Mouse (Mus musculus) megakaryocyte, embryonic 14.5 days (primary cell): ENCODE results near the gene Dclre1a. TPM values are rescaled to one million over a fixed set of nuclear protein-coding genes. Genes with fewer than 3 reads are reported as not detected.

Source experiments
- H3K27me3 ChIP-seq: replicated peaks from 2 replicates; pipeline ENCODE3; 2012; ENCODE audit warnings: inconsistent platforms
- H3K36me3 ChIP-seq: replicated peaks from 2 replicates; pipeline ENCODE3; 2012; ENCODE audit warnings: low read length, inconsistent platforms, mixed read lengths
- H3K4me1 ChIP-seq: 2 replicates; pipeline ENCODE4 v1.6.1; 2012; ENCODE audit warnings: inconsistent platforms
- H3K4me3 ChIP-seq: replicated peaks from 2 replicates; pipeline ENCODE3; 2012; ENCODE audit warnings: moderate library complexity, mild to moderate bottlenecking, inconsistent platforms
- H3K9me3 ChIP-seq: 2 replicates; pipeline ENCODE4 v1.6.1; 2012; ENCODE audit warnings: inconsistent platforms
- FLI1 ChIP-seq: IDR thresholded peaks from 2 replicates; pipeline ENCODE4 v1.6.1; 2012; ENCODE audit warnings: low read length, inconsistent platforms, mixed read lengths
- GATA1 ChIP-seq: IDR thresholded peaks from 3 replicates; pipeline ENCODE4 v1.6.1; 2012; ENCODE audit warnings: mixed read lengths, low read length, inconsistent platforms, borderline replicate concordance
- polyA plus RNA-seq: library from polyadenylated mRNA; stranded (reverse); fragments of >175 nt; gene quantifications from 2 replicates; pipeline ENCODE4 v1.2.3, GENCODE M21; 2012; ENCODE audit warnings: low replicate concordance; ENCODE audit not compliant: insufficient read depth

Gene Dclre1a
- 0.75 TPM in 1 of 2 replicates, not detected in the other for polyA plus RNA-seq

- Histone ChIP-seq H3K36me3 (peaks cover 54% of the 10 kb centered on the region), H3K9me3 (no peaks in the 10 kb centered on the region), H3K27me3 (no peaks in the 10 kb centered on the region), H3K4me3 (peak within 1 kb of the TSS; percentile 98), H3K4me1 (peaks cover 47% of the 10 kb centered on the region)
- TF ChIP-seq GATA1 (no peak), FLI1 (no peak)
Observed at GRCm38 (mm10) chr19:56547456-56548229, at the start of gene Dclre1a. Gene Dclre1a (minus strand): TSS chr19:56548222.

- no peak overlapping the region for H3K4me3 ChIP-seq
- no peaks in the 10 kb centered on the region for H3K9me3 ChIP-seq
- no peak for TF ChIP-seq FLI1
- TF ChIP-seq GATA1: no peak
- peaks cover 99% of the 10 kb centered on the region for H3K36me3 ChIP-seq
- peaks cover 23% of the 10 kb centered on the region for H3K4me1 ChIP-seq
- no peaks in the 10 kb centered on the region for H3K27me3 ChIP-seq
Observed at GRCm38 (mm10) chr19:56592472-56592871, 44.5 kb upstream of the Dclre1a start.

GRCm38 (mm10) chr19:56590250-56590649 is 42.2 kb upstream of the Dclre1a start:
- H3K27me3 ChIP-seq: no peaks in the 10 kb centered on the region
- peaks cover 96% of the 10 kb centered on the region for H3K36me3 ChIP-seq
- no peak for TF ChIP-seq FLI1
- no peak for TF ChIP-seq GATA1
- no peaks in the 10 kb centered on the region for H3K9me3 ChIP-seq
- peaks cover 26% of the 10 kb centered on the region for H3K4me1 ChIP-seq
- no peak overlapping the region for H3K4me3 ChIP-seq

GRCm38 (mm10) chr19:56589455-56589854 is 41.4 kb upstream of the Dclre1a start:
- H3K27me3 ChIP-seq: no peaks in the 10 kb centered on the region
- TF ChIP-seq GATA1 (no peak), FLI1 (no peak)
- H3K9me3 ChIP-seq: no peaks in the 10 kb centered on the region
- peaks cover 92% of the 10 kb centered on the region for H3K36me3 ChIP-seq
- H3K4me3 ChIP-seq: no peak overlapping the region
- peaks cover 26% of the 10 kb centered on the region for H3K4me1 ChIP-seq

- peaks cover 26% of the 10 kb centered on the region for H3K4me1 ChIP-seq
- peaks cover 92% of the 10 kb centered on the region for H3K36me3 ChIP-seq
- no peak overlapping the region for H3K4me3 ChIP-seq
- no peaks in the 10 kb centered on the region for H3K27me3 ChIP-seq
- H3K9me3 ChIP-seq: no peaks in the 10 kb centered on the region
- no peak for TF ChIP-seq FLI1
- no peak for TF ChIP-seq GATA1
Observed at GRCm38 (mm10) chr19:56589008-56589407, 41.0 kb upstream of the Dclre1a start.

GRCm38 (mm10) chr19:56588205-56588626 is 40.2 kb upstream of the Dclre1a start:
- peaks cover 30% of the 10 kb centered on the region for H3K4me1 ChIP-seq
- peaks cover 91% of the 10 kb centered on the region for H3K36me3 ChIP-seq
- H3K4me3 ChIP-seq: peak overlapping the region; percentile 56
- no peak for TF ChIP-seq FLI1
- no peak for TF ChIP-seq GATA1
- no peaks in the 10 kb centered on the region for H3K9me3 ChIP-seq
- no peaks in the 10 kb centered on the region for H3K27me3 ChIP-seq

- Histone ChIP-seq H3K36me3 (peaks cover 91% of the 10 kb centered on the region), H3K4me1 (peaks cover 41% of the 10 kb centered on the region), H3K27me3 (no peaks in the 10 kb centered on the region), H3K9me3 (no peaks in the 10 kb centered on the region), H3K4me3 (no peak overlapping the region)
- TF ChIP-seq GATA1: no peak
- TF ChIP-seq FLI1: no peak
Observed at GRCm38 (mm10) chr19:56586320-56586719, 38.3 kb upstream of the Dclre1a start.

- H3K4me1 ChIP-seq: peaks cover 36% of the 10 kb centered on the region
- no peaks in the 10 kb centered on the region for H3K27me3 ChIP-seq
- H3K4me3 ChIP-seq: no peak overlapping the region
- TF ChIP-seq FLI1 (no peak), GATA1 (no peak)
- H3K36me3 ChIP-seq: peaks cover 86% of the 10 kb centered on the region
- H3K9me3 ChIP-seq: no peaks in the 10 kb centered on the region
Observed at GRCm38 (mm10) chr19:56584288-56584687, 36.3 kb upstream of the Dclre1a start.

GRCm38 (mm10) chr19:56583785-56584184 is 35.8 kb upstream of the Dclre1a start:
- no peak overlapping the region for H3K4me3 ChIP-seq
- no peaks in the 10 kb centered on the region for H3K27me3 ChIP-seq
- peaks cover 83% of the 10 kb centered on the region for H3K36me3 ChIP-seq
- peaks cover 32% of the 10 kb centered on the region for H3K4me1 ChIP-seq
- H3K9me3 ChIP-seq: no peaks in the 10 kb centered on the region
- TF ChIP-seq GATA1 (no peak), FLI1 (no peak)

- Histone ChIP-seq H3K4me3 (no peak overlapping the region), H3K4me1 (peaks cover 28% of the 10 kb centered on the region), H3K9me3 (no peaks in the 10 kb centered on the region), H3K27me3 (no peaks in the 10 kb centered on the region), H3K36me3 (peaks cover 78% of the 10 kb centered on the region)
- TF ChIP-seq GATA1 (no peak), FLI1 (no peak)
Observed at GRCm38 (mm10) chr19:56581981-56582380, 34.0 kb upstream of the Dclre1a start.
